In genomic region chr19:34673476-34673875, GRCm38 (mm10) we compare ENCODE assay signal across 12 mouse cellular contexts. TPM values are rescaled to one million over a fixed set of nuclear protein-coding genes. Genes with fewer than 3 reads are reported as not detected.
DNase-seq lines count a peak whose midpoint lies in the region; ATAC-seq lines count a peak whose summit lies in the region.
"Had no signal": no experiment of that assay in that cellular context is flagged by ENCODE, and none has a peak within 500 bp of the region (broad histone marks: within the 10 kb centered on the region; RNA-seq: fewer than 3 reads in every experiment).

No protein-coding gene starts in this region.

- H3K4me3 ChIP-seq in kidney, embryonic 15.5 days (replicated peaks) = no peak overlapping the region
- no peak overlapping the region for H3K4me3 ChIP-seq in intestine, embryonic 15.5 days (replicated peaks)
- H3K4me3 ChIP-seq: erythroblast, embryonic 14.5 days; hindbrain, embryonic 10.5 days had no signal

- no peak for ATAC-seq in kidney, embryonic 15.5 days (replicated peaks; ENCODE audit: low FRiP score)
- no peak for ATAC-seq in intestine, embryonic 15.5 days

- H3K9me3 ChIP-seq in kidney, embryonic 15.5 days (replicated peaks) = no peaks in the 10 kb centered on the region
- H3K9me3 ChIP-seq in intestine, embryonic 15.5 days = no peaks in the 10 kb centered on the region
- H3K9me3 ChIP-seq: G1E; hindbrain, embryonic 10.5 days had no signal

- no peaks in the 10 kb centered on the region for H3K4me1 ChIP-seq in kidney, embryonic 15.5 days
- no peaks in the 10 kb centered on the region for H3K4me1 ChIP-seq in intestine, embryonic 15.5 days (replicated peaks)
- H3K4me1 ChIP-seq: hindbrain, embryonic 10.5 days had no signal

- DNase-seq in kidney, adult 11 months = peak; percentile 24
- peak; percentile 19 for DNase-seq in c-Kit-positive CD71-negative TER-119-negative erythroid progenitor cells, embryonic 14.5 days (ENCODE audit: low read depth)
- peak; percentile 61 for DNase-seq in heart, adult 8-10 months (ENCODE audit: low spot score)
- peak; percentile 61 for DNase-seq in lung, postnatal 25 days (ENCODE audit: low spot score)
- DNase-seq in right cerebral cortex, postnatal 25 days = no peak
- DNase-seq: thymus, postnatal 4 days had no signal

- 62% methylated on average over 7 of the region's 7 CpGs for WGBS in kidney, embryonic 15.5 days
- WGBS in intestine, embryonic 15.5 days = 47% methylated on average over 7 of the region's 7 CpGs

- no peaks in the 10 kb centered on the region for H3K27me3 ChIP-seq in kidney, embryonic 15.5 days
- no peaks in the 10 kb centered on the region for H3K27me3 ChIP-seq in intestine, embryonic 15.5 days (replicated peaks)

- no peaks in the 10 kb centered on the region for H3K36me3 ChIP-seq in kidney, embryonic 15.5 days
- no peaks in the 10 kb centered on the region for H3K36me3 ChIP-seq in intestine, embryonic 15.5 days
- H3K36me3 ChIP-seq: G1E; hindbrain, embryonic 10.5 days had no signal

- no peak overlapping the region for H3K27ac ChIP-seq in kidney, embryonic 15.5 days
- no peak overlapping the region for H3K27ac ChIP-seq in intestine, embryonic 15.5 days
- H3K27ac ChIP-seq: hindbrain, embryonic 10.5 days; liver, embryonic 14.5 days had no signal

- no peak overlapping the region for H3K9ac ChIP-seq in kidney, embryonic 15.5 days
- no peak overlapping the region for H3K9ac ChIP-seq in intestine, embryonic 15.5 days
- H3K9ac ChIP-seq: liver, embryonic 14.5 days had no signal

- H3K4me2 ChIP-seq in kidney, embryonic 15.5 days = no peak overlapping the region
- H3K4me2 ChIP-seq in intestine, embryonic 15.5 days (replicated peaks) = no peak overlapping the region

RNA-seq across cellular contexts. Expression of gene Ifit1, which starts 32.8 kb away (rescaled TPM):
- polyA plus RNA-seq in kidney, embryonic 15.5 days (2015; fragmentation: Nextera tagmentation; extraction: Ambion mirVana) = 0.42 and 0.49 TPM in 2 replicates
- 1 to 10 TPM in 2 of 4 experiments, under 1 TPM in 2; 0.90 to 1.3 (median 1.0) TPM for total RNA-seq in heart, adult 8-10 months (2022)
- polyA plus RNA-seq in intestine, embryonic 15.5 days (2015; fragmentation: Nextera tagmentation; extraction: Ambion mirVana) = 7.9 and 9.1 TPM in 2 replicates
- polyA plus RNA-seq: erythroblast, embryonic 14.5 days; G1E had no signal

RNA-seq across cellular contexts. Expression of gene Ifit1bl2, which starts 32.9 kb away (rescaled TPM):
- polyA plus RNA-seq in kidney, embryonic 15.5 days (2015; fragmentation: Nextera tagmentation; extraction: Ambion mirVana) = 0.09 and 0.14 TPM in 2 replicates
- 1 to 10 TPM; 1.2 to 2.1 (median 1.8) TPM for total RNA-seq in heart, adult 8-10 months (2022)
- polyA plus RNA-seq in intestine, embryonic 15.5 days (2015; fragmentation: Nextera tagmentation; extraction: Ambion mirVana) = 7.3 and 9.7 TPM in 2 replicates
- polyA plus RNA-seq: erythroblast, embryonic 14.5 days; G1E had no signal
